Mouse (Mus musculus): ENCODE data around the gene Lrrk1. TPM values are rescaled to one million over a fixed set of nuclear protein-coding genes. Genes with fewer than 3 reads are reported as not detected.

Gene Lrrk1
- polyA plus RNA-seq, 2 experiments: 2.3 to 3.1 TPM

DNA sequence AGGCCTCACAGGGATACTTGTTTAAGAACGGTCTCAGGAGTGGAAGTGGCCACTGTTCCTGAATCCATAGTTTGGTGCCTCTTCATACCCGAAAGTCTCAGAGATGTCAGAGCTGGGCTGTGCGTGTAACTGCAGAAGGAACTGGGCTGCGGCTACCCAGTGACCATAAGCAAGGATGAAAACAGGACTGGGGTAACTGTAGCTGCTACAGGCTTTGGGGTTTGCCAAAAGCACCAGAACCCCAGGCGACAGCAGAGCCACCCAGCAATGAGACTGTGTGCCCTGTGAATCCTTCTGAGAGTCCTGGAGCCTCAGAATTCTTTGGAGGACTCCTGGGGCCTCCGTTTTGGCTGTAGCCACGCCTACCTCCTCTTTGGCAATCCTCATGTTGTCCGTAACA is 13.5 kb upstream of the Lrrk1 start:
- no peak overlapping the region for H3K9ac ChIP-seq (replicated peaks)
- no peak overlapping the region for H3K4me3 ChIP-seq (ENCODE audit: insufficient read depth in 1 of 2, low read depth in 2 of 2, low read length in 2 of 2)
- ATAC-seq (ENCODE audit: insufficient read depth): no peak
- no peak for DNase-seq (ENCODE audit: low read depth in 3 of 3, low spot score in 3 of 3)
- H3K4me1 ChIP-seq (replicated peaks; ENCODE audit: control insufficient read depth in 2 of 2, insufficient read depth in 2 of 2, low read length in 1 of 2): peaks cover 0 to 5% of the 10 kb centered on the region in 2 experiments; a peak in 2 of 4 replicates
- TF ChIP-seq CTCF (IDR thresholded peaks at IDR 0.05; ENCODE audit: low read depth) (no peak), EP300 (IDR thresholded peaks at IDR 0.05; ENCODE audit: low read depth) (no peak)
- H3K27me3 ChIP-seq (ENCODE audit: control insufficient read depth, insufficient read depth, low read length): no peaks in the 10 kb centered on the region
- WGBS (ENCODE audit: insufficient replicate concordance): 53% methylated on average over 8 of the region's 8 CpGs
- no peak overlapping the region for H3K4me2 ChIP-seq (ENCODE audit: low read depth)
- H3K36me3 ChIP-seq (replicated peaks; ENCODE audit: control insufficient read depth, insufficient read depth, low read depth): no peaks in the 10 kb centered on the region
- H3K27ac ChIP-seq: no peak overlapping the region
- H3K9me3 ChIP-seq (ENCODE audit: control insufficient read depth, low read length): no peaks in the 10 kb centered on the region

DNA sequence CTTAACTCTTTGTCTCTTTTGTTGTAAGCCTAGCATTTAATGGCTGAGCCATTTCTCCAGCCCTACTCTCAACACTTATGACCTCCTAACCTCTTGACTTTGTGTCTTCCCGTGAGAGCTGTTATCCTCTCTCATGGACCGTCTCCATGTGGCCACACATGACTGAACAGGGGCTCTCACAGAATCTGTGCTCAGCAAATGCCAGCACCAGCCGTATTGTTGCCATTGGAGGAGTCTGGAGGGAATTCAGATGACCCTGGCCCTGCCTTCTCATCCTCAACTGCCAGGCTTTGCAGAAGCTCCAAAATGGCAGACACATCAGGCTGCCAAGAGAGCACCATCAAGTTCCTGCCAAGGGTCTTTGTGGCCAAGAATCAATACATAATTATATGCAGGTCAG is 9.1 kb upstream of the Lrrk1 start:
- no peak overlapping the region for H3K9ac ChIP-seq (replicated peaks)
- no peaks in the 10 kb centered on the region for H3K9me3 ChIP-seq (ENCODE audit: control insufficient read depth, low read length)
- WGBS (ENCODE audit: insufficient replicate concordance): 63% methylated on average over 3 of the region's 3 CpGs
- H3K27me3 ChIP-seq (ENCODE audit: control insufficient read depth, insufficient read depth, low read length): no peaks in the 10 kb centered on the region
- no peak for ATAC-seq (ENCODE audit: insufficient read depth)
- no peak overlapping the region for H3K4me2 ChIP-seq (ENCODE audit: low read depth)
- DNase-seq (ENCODE audit: low read depth in 3 of 3, low spot score in 3 of 3): no peak
- H3K27ac ChIP-seq: no peak overlapping the region
- no peaks in the 10 kb centered on the region for H3K36me3 ChIP-seq (replicated peaks; ENCODE audit: control insufficient read depth, insufficient read depth, low read depth)
- H3K4me3 ChIP-seq (ENCODE audit: insufficient read depth in 1 of 2, low read depth in 2 of 2, low read length in 2 of 2): no peak overlapping the region
- TF ChIP-seq CTCF (IDR thresholded peaks at IDR 0.05; ENCODE audit: low read depth) (no peak), EP300 (IDR thresholded peaks at IDR 0.05; ENCODE audit: low read depth) (no peak)
- no peaks in the 10 kb centered on the region for H3K4me1 ChIP-seq (replicated peaks; ENCODE audit: control insufficient read depth in 2 of 2, insufficient read depth in 2 of 2, low read length in 1 of 2)

DNA sequence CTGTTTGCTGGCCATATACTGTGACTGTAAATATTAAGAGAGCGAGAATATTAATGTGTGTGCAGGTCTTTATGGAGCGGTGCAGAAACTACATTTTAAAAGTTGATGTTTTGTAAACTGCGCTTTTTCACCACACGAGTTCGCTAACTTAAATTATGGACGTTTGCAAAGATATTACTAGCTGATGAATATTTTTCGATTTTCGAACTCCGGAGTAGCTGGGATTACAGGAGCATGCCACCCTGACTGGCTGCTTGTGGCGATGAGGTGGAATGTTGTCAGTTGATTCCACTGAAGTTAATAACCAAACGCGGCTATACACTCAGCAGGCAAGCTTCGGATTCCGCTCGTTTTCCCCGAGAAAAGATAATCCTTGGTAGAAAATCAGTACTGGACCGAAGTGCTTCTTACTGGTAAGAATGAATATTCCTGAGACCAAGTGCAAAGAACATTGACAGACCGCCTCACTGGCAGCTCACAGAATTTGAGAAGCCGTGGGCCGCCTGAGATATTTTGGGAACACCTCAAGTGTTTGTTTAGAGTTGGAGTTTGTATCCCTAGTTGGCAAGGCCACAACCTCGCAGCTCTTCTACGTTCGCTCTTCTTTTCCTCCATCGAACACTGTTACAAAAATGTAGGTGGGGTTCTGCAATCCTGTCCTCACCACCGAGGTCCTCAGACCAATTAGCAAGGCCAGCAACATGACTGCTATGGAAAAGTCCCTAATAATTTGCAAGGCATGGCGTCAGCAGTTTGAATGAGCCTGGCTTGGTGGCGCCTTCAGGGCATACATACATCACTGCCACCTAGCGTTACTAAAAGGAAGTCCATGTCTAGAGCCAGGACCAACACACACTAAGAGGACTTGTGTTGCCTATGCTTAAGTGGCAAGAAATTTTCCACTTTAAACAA is 727 bp upstream of the Lrrk1 start:
- H3K36me3 ChIP-seq (replicated peaks; ENCODE audit: control insufficient read depth, insufficient read depth, low read depth): no peaks in the 10 kb centered on the region
- 16% methylated on average over 28 of the region's 28 CpGs for WGBS (ENCODE audit: insufficient replicate concordance)
- peaks cover 0 to 15% of the 10 kb centered on the region in 2 experiments; a peak in 1 of 4 replicates for H3K4me1 ChIP-seq (replicated peaks; ENCODE audit: control insufficient read depth in 2 of 2, insufficient read depth in 2 of 2, low read length in 1 of 2)
- peak overlapping the region; percentile 70 to 78 for H3K4me3 ChIP-seq (ENCODE audit: insufficient read depth in 1 of 2, low read depth in 2 of 2, low read length in 2 of 2)
- H3K9ac ChIP-seq (replicated peaks): peak overlapping the region; percentile 64
- H3K27ac ChIP-seq: no peak overlapping the region
- H3K4me2 ChIP-seq (ENCODE audit: low read depth): peak overlapping the region; percentile 90
- ATAC-seq (ENCODE audit: insufficient read depth) (peak; percentile 61; the same call in 1 of the 2 replicates), DNase-seq (ENCODE audit: low read depth in 3 of 3, low spot score in 3 of 3) (peak; percentile 56 to 65 (median 56))
- H3K9me3 ChIP-seq (ENCODE audit: control insufficient read depth, low read length): no peaks in the 10 kb centered on the region
- TF ChIP-seq CTCF (IDR thresholded peaks at IDR 0.05; ENCODE audit: low read depth) (peak; percentile 93), EP300 (IDR thresholded peaks at IDR 0.05; ENCODE audit: low read depth) (no peak)
- no peaks in the 10 kb centered on the region; the same call in 1 of the 2 replicates for H3K27me3 ChIP-seq (ENCODE audit: control insufficient read depth, insufficient read depth, low read length)

DNA sequence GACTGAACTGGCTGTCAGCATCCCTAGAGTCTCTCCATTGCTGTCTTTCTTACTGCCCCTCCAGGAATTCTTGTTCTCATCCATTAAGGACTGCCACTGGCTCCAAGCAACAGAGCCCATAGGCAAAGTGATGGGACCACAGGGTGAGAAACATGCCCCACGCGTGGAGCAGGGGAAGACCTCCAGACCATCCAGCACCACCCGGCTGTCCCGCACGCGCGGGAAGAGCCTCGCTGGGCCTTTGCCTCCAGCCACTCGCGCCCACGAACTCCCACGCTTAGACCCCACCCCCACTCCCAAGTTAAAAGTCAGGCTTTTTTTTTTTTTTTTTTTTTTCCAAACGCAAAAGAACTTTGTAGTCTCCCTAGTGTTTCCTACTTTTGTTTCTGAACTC is 734 bp downstream of the Lrrk1 start:
- WGBS (ENCODE audit: insufficient replicate concordance): 3% methylated on average over 13 of the region's 13 CpGs
- no peak for ATAC-seq (ENCODE audit: insufficient read depth)

DNA sequence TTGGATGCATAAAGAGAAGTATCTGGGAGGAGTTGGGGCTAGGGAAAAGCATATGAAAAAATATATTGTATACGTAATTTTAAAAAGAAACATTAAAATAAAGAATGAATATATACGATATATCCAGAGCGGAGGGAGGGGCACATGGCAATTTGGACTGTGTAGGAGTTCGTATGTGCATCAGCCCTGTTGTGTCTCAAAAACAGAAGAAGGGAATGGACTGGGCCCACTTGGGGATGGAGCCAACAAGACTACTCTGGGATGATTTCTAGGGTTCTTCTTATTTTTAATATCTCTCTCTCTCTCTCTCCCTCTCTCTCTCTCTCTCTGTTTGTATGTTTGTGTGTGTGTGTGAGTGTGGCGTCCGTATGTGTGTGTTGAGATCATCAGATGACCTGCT is 1.7 kb downstream of the Lrrk1 start:
- Histone ChIP-seq H3K4me1 (replicated peaks; ENCODE audit: control insufficient read depth in 2 of 2, insufficient read depth in 2 of 2, low read length in 1 of 2) (peaks cover 0 to 15% of the 10 kb centered on the region in 2 experiments; a peak in 1 of 4 replicates), H3K27me3 (ENCODE audit: control insufficient read depth, insufficient read depth, low read length) (no peaks in the 10 kb centered on the region; the same call in 1 of the 2 replicates), H3K27ac (no peak overlapping the region), H3K9ac (replicated peaks) (no peak overlapping the region), H3K36me3 (replicated peaks; ENCODE audit: control insufficient read depth, insufficient read depth, low read depth) (no peaks in the 10 kb centered on the region), H3K4me2 (ENCODE audit: low read depth) (no peak overlapping the region), H3K9me3 (ENCODE audit: control insufficient read depth, low read length) (no peaks in the 10 kb centered on the region), H3K4me3 (ENCODE audit: insufficient read depth in 1 of 2, low read depth in 2 of 2, low read length in 2 of 2) (no peak overlapping the region)
- WGBS (ENCODE audit: insufficient replicate concordance): 83% methylated on average over 6 of the region's 6 CpGs
- TF ChIP-seq CTCF (IDR thresholded peaks at IDR 0.05; ENCODE audit: low read depth) (no peak), EP300 (IDR thresholded peaks at IDR 0.05; ENCODE audit: low read depth) (no peak)
- no peak for DNase-seq (ENCODE audit: low read depth in 3 of 3, low spot score in 3 of 3)
- no peak for ATAC-seq (ENCODE audit: insufficient read depth)

More for the DNA sequence above, 734 bp downstream of the Lrrk1 start:
- Histone ChIP-seq H3K27me3 (ENCODE audit: control insufficient read depth, insufficient read depth, low read length) (no peaks in the 10 kb centered on the region; the same call in 1 of the 2 replicates), H3K4me2 (ENCODE audit: low read depth) (peak overlapping the region; percentile 90), H3K9me3 (ENCODE audit: control insufficient read depth, low read length) (no peaks in the 10 kb centered on the region), H3K9ac (replicated peaks) (peak overlapping the region; percentile 64), H3K4me1 (replicated peaks; ENCODE audit: control insufficient read depth in 2 of 2, insufficient read depth in 2 of 2, low read length in 1 of 2) (peaks cover 0 to 15% of the 10 kb centered on the region in 2 experiments; a peak in 1 of 4 replicates), H3K27ac (no peak overlapping the region), H3K36me3 (replicated peaks; ENCODE audit: control insufficient read depth, insufficient read depth, low read depth) (no peaks in the 10 kb centered on the region), H3K4me3 (ENCODE audit: insufficient read depth in 1 of 2, low read depth in 2 of 2, low read length in 2 of 2) (peak overlapping the region; percentile 70 to 78)
- TF ChIP-seq CTCF (IDR thresholded peaks at IDR 0.05; ENCODE audit: low read depth) (no peak), EP300 (IDR thresholded peaks at IDR 0.05; ENCODE audit: low read depth) (no peak)
- no peak for DNase-seq (ENCODE audit: low read depth in 3 of 3, low spot score in 3 of 3)

All from liver, embryonic 14.5 days (tissue).